Mouse (Mus musculus) neural tube, embryonic 13.5 days (tissue): ENCODE results near the gene Vcl. TPM values are rescaled to one million over a fixed set of nuclear protein-coding genes. Genes with fewer than 3 reads are reported as not detected.

Experiments used
- ATAC-seq: fragments of 200-750 bp; cut with Nextera tagmentation; 2 replicates; pipeline ENCODE4 v1.8.0; 2017; ENCODE audit warnings: low read depth, mild to moderate bottlenecking, moderate TSS enrichment, moderate library complexity
- H3K27ac ChIP-seq: fragments of 300-500 bp; sonication (generic); replicated peaks from 2 replicates; pipeline ENCODE4 v1.5.1; 2015; ENCODE audit warnings: moderate library complexity, mild to moderate bottlenecking, inconsistent platforms
- H3K27me3 ChIP-seq: fragments of 300-500 bp; sonication (generic); 2 replicates; pipeline ENCODE4 v1.6.1; 2015; ENCODE audit warnings: mild to moderate bottlenecking, inconsistent platforms
- H3K36me3 ChIP-seq: fragments of 300-500 bp; sonication (generic); 2 replicates; pipeline ENCODE4 v1.6.1; 2015; ENCODE audit warnings: mild to moderate bottlenecking, inconsistent platforms
- H3K4me1 ChIP-seq: fragments of 300-500 bp; sonication (generic); replicated peaks from 2 replicates; pipeline ENCODE4 v1.6.1; 2015; ENCODE audit warnings: inconsistent platforms
- H3K4me2 ChIP-seq: fragments of 300-500 bp; sonication (generic); 2 replicates; pipeline ENCODE4 v1.6.1; 2015; ENCODE audit warnings: inconsistent platforms, mild to moderate bottlenecking, moderate library complexity
- H3K4me3 ChIP-seq: fragments of 300-500 bp; sonication (generic); 2 replicates; pipeline ENCODE4 v1.5.1; 2015; ENCODE audit warnings: mild to moderate bottlenecking, inconsistent platforms
- H3K9ac ChIP-seq: fragments of 300-500 bp; sonication (generic); 2 replicates; pipeline ENCODE4 v1.6.1; 2015; ENCODE audit warnings: moderate library complexity, mild to moderate bottlenecking, inconsistent platforms
- H3K9me3 ChIP-seq: fragments of 300-500 bp; sonication (generic); 2 replicates; pipeline ENCODE4 v1.6.1; 2016; ENCODE audit warnings: inconsistent platforms
- WGBS: fragments of 180-500 bp; shearing (Covaris S2); methylation state at CpG from one replicate; pipeline ENCODE4 v1.1.7; 2015; 5-methylcytosine and 5-hydroxymethylcytosine counted together
- polyA plus RNA-seq: library from polyadenylated mRNA; unstranded; fragments of >200 nt; fragmentation: Nextera tagmentation; extraction: Ambion mirVana; gene quantifications from 2 replicates; pipeline ENCODE4 v1.2.1, GENCODE M21; 2015

The Vcl gene
- 20.7 and 27.1 TPM in 2 replicates for polyA plus RNA-seq

DNA sequence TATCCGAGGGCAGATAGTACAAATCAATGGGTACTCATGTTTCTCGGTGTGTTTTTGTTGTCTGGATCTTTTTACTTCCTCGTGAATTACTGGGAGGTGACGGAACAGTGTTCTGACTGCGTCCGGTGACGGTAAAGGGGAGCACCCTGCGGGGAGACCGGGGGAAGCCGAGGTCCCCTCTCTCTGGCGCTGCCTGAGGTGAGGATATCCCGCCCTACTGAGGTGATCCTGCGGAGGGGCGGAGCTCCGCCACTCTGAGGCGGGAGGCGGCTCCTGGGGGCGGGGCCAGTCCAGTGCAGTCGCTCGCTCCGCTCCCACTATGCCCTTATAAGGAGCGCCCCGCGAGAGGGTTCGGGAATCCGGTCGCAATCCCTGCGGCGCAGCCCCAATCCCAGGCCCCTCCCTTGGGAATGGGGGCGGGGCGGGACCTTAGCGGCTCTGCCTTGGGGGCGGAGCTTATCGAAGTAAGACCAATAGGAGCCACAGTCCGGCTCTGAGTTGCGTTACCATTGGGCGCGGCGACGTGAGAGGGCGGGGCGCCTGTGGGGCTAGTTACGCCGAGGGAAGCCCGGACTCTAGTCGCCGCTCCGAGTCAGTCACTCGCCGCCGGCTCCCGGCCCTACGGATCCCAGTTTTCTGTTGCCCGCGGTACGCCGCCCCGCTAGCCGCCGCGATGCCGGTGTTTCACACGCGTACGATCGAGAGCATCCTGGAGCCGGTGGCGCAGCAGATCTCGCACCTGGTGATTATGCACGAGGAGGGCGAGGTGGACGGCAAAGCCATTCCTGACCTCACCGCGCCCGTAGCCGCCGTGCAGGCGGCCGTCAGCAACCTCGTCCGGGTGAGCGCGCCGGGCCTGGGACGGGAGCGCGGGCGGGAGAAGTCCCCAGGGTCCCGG is at the start of gene Vcl:
Gene Vcl, plus strand, starts transcription at position 551 of the 898 bp plus-strand sequence.
- under 1% methylated on average over 87 of the region's 89 CpGs for WGBS

DNA sequence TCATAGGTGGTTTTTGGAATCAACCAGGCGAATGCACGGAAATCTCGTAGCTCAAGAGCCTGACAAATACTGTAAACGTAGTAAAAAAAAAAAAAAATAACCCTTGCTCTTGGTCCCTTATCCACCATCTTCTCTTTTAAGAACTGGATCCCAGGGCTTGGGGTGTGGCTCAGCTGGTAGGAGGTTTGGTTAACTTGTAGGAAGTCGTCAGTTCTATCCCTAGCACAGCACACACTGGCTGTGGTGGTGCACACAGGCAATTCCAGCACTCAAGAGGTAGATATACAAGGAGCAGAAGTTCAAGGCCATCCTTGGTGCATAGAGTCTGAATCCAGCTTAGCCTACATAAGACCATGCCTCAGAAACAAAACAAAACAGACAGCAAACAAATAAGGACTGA is 44.5 kb upstream of the Vcl start:
- Histone ChIP-seq H3K4me2 (no peak overlapping the region), H3K36me3 (no peaks in the 10 kb centered on the region), H3K4me3 (no peak overlapping the region), H3K9me3 (no peaks in the 10 kb centered on the region), H3K27me3 (no peaks in the 10 kb centered on the region), H3K27ac (no peak overlapping the region), H3K9ac (no peak overlapping the region), H3K4me1 (0 out of 2 replicates have a peak, but pooled peaks cover 9% of the 10 kb centered on the region)
- ATAC-seq, result no peak
- WGBS, result 85% methylated on average over 5 of the region's 5 CpGs

More for the DNA sequence above, at the start of gene Vcl:
- H3K4me3 ChIP-seq, result peak within 1 kb of the TSS; percentile 83
- H3K27me3 ChIP-seq, result no peaks in the 10 kb centered on the region
- H3K4me2 ChIP-seq, result peak within 1 kb of the TSS; percentile 67
- H3K9ac ChIP-seq, result peak within 1 kb of the TSS; percentile 82
- no peaks in the 10 kb centered on the region for H3K36me3 ChIP-seq
- no peaks in the 10 kb centered on the region for H3K9me3 ChIP-seq
- peak within 1 kb of the TSS; percentile 90 for H3K27ac ChIP-seq
- peaks cover 22% of the 10 kb centered on the region for H3K4me1 ChIP-seq
- ATAC-seq, result peak; percentile 99

DNA sequence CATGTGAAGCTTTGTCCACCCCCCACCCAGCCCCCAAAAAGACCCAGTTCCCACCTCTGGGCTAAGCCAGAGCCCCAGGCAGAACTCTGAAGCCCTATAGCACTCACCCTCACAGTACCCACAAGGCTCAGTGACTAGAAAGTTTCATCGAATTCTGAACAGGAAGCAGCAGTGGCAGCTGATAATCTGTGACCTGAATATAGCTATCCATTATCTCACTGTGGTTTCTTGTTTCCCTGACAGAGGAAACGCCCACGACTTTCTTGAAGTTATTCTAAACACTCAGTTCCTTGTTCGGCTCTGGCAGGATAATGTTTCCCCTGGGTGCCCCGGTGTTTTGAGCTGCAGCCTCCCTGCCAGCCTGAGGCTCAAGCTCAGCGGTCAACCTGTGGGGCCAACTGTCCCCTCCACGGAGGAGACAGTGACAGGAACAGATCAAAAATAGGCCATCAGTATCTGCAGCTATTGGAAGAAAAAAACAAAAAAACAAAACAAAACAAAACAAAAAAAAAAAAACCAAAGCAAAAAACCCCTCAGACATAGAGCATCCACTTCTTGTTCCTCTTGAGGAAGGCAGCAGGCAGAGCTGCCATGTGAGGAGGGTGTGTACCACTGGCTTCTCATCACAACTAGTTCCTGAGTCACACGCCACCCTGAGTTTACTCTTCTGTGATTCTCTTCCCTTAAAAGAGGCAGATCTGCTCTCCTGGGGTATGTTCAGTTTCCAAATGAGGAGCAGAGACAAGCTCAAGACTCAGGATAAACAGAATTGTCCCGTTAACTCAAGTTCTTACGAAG is 43.9 kb upstream of the Vcl start:
- 0 out of 2 replicates have a peak, but pooled peaks cover 9% of the 10 kb centered on the region for H3K4me1 ChIP-seq
- H3K9ac ChIP-seq, result no peak overlapping the region
- no peaks in the 10 kb centered on the region for H3K27me3 ChIP-seq
- no peak for ATAC-seq
- H3K4me3 ChIP-seq, result no peak overlapping the region
- H3K4me2 ChIP-seq, result no peak overlapping the region
- H3K27ac ChIP-seq, result no peak overlapping the region
- WGBS, result 41% methylated on average over 10 of the region's 10 CpGs
- H3K9me3 ChIP-seq, result no peaks in the 10 kb centered on the region
- no peaks in the 10 kb centered on the region for H3K36me3 ChIP-seq

DNA sequence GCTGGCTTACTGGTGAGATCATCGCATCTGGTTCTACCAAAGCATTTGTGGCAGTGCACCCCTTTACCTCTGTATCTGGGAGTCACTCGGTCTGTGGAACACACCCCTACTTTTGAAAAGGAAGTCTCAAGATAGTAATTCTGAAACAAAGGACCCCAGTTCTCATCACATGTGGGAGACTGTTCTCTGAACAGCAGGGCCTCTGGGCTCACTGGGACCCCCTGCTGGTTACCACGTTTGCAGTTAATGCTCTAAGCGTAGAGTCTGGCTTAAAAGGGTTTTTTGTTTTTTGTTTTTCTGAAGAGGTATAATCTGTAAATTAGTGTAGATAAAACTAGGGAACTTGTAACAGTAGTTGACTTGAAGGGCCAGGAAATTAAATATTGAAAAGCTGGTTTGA is 42.9 kb upstream of the Vcl start:
- Histone ChIP-seq H3K4me3 (no peak overlapping the region), H3K36me3 (no peaks in the 10 kb centered on the region), H3K27me3 (no peaks in the 10 kb centered on the region), H3K4me2 (no peak overlapping the region), H3K4me1 (0 out of 2 replicates have a peak, but pooled peaks cover 9% of the 10 kb centered on the region), H3K9ac (no peak overlapping the region), H3K27ac (no peak overlapping the region), H3K9me3 (no peaks in the 10 kb centered on the region)
- no peak for ATAC-seq
- 26% methylated on average over 4 of the region's 4 CpGs for WGBS

DNA sequence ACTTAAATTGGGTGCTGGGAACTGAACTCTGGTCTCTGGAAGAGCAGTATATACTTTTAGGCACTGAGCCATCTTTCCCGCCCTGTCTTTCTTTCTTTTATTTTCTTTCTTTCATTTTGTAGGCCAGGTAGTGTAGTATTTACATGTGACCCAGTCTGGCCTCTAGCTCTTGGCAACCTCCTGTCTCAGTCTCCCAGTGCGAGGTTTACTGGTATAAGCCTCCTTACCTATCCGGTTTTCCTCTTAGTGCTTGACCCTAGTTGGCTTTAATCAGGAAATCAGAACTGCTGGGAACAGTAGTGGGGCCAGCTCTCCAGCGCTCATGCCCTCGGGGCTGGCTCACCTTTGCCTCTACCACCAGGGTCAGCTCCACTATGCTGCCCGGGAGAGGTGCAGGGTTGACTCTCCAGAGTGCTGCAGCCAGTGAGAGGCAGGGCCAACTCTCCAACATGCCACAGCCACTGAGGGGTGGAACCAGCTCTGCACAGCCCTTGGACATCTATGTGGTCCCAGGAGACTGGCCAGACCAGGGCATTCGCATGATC is 41.6 kb upstream of the Vcl start:
- Histone ChIP-seq H3K9me3 (no peaks in the 10 kb centered on the region), H3K4me3 (no peak overlapping the region), H3K36me3 (no peaks in the 10 kb centered on the region), H3K4me2 (no peak overlapping the region), H3K27ac (no peak overlapping the region), H3K9ac (no peak overlapping the region), H3K27me3 (no peaks in the 10 kb centered on the region), H3K4me1 (peaks cover 13% of the 10 kb centered on the region; the same call in 1 of the 2 replicates)
- WGBS, result 90% methylated on average over 7 of the region's 7 CpGs
- ATAC-seq, result no peak

DNA sequence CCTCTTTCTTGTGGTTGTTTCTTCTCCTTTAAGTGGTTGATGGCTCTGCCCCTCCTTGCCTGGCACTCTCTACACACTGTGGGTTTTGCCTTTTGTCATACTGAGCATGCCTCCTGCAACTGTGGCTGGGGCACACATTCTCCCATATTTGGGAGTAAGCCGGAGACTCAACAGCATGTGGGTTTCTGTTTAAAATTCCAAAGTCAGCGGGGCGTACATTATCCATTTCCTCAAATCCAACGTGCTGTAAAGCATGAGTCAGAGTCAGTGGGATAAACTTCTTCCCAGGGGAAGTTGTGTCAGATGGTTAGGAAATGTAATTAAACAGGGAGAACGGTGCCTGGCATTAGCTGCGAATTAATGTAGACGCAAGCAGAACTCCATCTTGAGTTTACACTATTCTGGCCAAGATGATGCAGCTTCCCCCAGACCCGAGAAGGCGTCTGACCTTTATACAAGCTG is 37.2 kb upstream of the Vcl start:
- ATAC-seq, result peak; percentile 53
- no peak overlapping the region for H3K4me3 ChIP-seq
- H3K4me1 ChIP-seq, result peaks cover 5% of the 10 kb centered on the region; the same call in 1 of the 2 replicates
- no peaks in the 10 kb centered on the region for H3K36me3 ChIP-seq
- H3K27ac ChIP-seq, result 0 out of 2 replicates have a peak overlapping the region, but pooled peaks have one; percentile 4
- 45% methylated on average over 9 of the region's 9 CpGs for WGBS
- H3K27me3 ChIP-seq, result no peaks in the 10 kb centered on the region
- no peaks in the 10 kb centered on the region for H3K9me3 ChIP-seq
- no peak overlapping the region for H3K4me2 ChIP-seq
- no peak overlapping the region for H3K9ac ChIP-seq

DNA sequence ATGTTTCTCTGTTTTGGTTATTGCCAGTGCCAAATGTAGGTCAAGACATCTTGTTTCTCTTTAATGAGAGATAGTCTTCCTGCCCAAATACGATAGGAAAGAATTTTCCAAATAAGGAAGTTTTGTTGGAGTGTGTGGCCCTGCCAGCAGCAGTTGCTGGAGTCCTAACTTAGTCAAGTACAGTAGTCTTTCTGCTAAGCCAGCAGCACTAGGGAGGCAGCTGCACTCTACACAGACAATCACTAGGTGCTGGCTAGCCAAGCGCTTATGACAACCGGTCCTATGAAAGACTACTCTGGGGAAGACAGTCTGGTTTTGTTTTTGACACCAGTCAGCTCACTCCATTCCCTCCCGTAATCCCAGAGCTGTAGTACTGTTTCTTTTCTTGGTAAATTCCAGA is 35.4 kb upstream of the Vcl start:
- no peak overlapping the region for H3K4me3 ChIP-seq
- ATAC-seq, result no peak
- H3K27ac ChIP-seq, result no peak overlapping the region
- WGBS, result 74% methylated on average over 4 of the region's 4 CpGs
- peaks cover 5% of the 10 kb centered on the region; the same call in 1 of the 2 replicates for H3K4me1 ChIP-seq
- no peak overlapping the region for H3K4me2 ChIP-seq
- H3K36me3 ChIP-seq, result no peaks in the 10 kb centered on the region
- no peaks in the 10 kb centered on the region for H3K27me3 ChIP-seq
- no peaks in the 10 kb centered on the region for H3K9me3 ChIP-seq
- H3K9ac ChIP-seq, result no peak overlapping the region

DNA sequence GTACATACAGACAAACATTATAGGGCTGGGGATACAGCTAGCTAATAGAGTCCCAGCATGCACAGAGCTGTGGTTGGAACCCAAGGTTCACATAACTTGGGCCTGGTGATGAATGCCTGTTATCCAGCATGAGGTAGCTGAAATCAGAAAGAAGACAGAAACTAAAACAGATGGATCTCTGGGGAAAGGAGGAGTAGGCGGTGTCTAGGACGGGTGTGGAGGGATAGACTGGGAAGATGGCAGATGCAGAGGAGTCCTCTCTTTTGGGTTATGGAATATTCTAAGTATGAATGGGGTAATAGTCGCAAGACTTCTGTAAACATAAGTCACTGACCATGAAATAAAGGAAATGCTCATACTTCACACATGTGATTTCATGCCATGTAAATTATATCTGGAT is 27.9 kb upstream of the Vcl start:
- Histone ChIP-seq H3K36me3 (no peaks in the 10 kb centered on the region), H3K4me3 (no peak overlapping the region), H3K9me3 (no peaks in the 10 kb centered on the region), H3K27me3 (no peaks in the 10 kb centered on the region), H3K27ac (no peak overlapping the region), H3K4me2 (no peak overlapping the region), H3K4me1 (no peaks in the 10 kb centered on the region), H3K9ac (no peak overlapping the region)
- no peak for ATAC-seq
- WGBS, result 88% methylated on average over 3 of the region's 3 CpGs

DNA sequence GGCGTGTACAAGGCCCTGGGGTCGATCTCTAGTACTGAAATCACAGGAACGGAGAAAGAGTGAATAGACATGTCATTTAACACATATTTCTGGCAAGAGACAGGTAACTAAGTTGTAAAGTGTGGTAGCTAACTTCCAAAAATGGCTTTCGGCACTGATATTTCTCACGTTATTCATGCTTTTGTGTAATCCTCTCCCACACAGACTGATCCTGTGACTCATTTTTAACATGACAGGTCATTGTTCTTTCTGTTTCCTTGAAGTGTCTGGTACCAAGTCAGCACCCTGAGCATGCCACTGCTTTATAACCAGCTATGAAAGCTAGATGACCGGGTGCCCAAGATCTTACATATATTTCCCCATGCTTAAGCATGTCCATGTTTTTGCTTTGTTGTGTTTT is 26.1 kb upstream of the Vcl start:
- Histone ChIP-seq H3K4me3 (no peak overlapping the region), H3K36me3 (no peaks in the 10 kb centered on the region), H3K27me3 (no peaks in the 10 kb centered on the region), H3K4me1 (no peaks in the 10 kb centered on the region), H3K4me2 (no peak overlapping the region), H3K9me3 (no peaks in the 10 kb centered on the region), H3K9ac (no peak overlapping the region), H3K27ac (no peak overlapping the region)
- 93% methylated on average over 6 of the region's 6 CpGs for WGBS
- no peak for ATAC-seq

DNA sequence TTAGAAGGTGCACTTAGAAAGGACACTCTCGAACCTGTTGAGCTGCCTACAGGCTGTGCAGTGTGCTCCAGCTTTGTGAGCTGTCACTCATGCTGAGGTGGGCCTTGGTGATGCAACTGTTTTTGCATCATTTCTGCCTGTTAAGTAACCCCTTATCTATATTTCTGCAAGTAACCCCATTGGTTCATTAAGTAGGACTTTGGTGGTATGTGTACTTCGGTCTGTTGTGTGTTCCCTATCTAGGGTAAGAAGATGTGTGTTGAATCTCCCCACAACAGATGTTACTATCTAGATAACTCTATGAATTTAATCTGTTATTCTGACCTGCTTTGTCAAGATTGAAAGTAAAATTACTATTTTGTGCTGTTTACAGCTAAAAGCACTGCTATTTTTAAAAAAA is 17.4 kb upstream of the Vcl start:
- no peaks in the 10 kb centered on the region for H3K27me3 ChIP-seq
- no peaks in the 10 kb centered on the region for H3K36me3 ChIP-seq
- H3K9me3 ChIP-seq, result no peaks in the 10 kb centered on the region
- H3K27ac ChIP-seq, result no peak overlapping the region
- no peak overlapping the region for H3K4me2 ChIP-seq
- H3K4me3 ChIP-seq, result no peak overlapping the region
- no peaks in the 10 kb centered on the region for H3K4me1 ChIP-seq
- no peak overlapping the region for H3K9ac ChIP-seq
- 86% methylated on average over 2 of the region's 2 CpGs for WGBS
- ATAC-seq, result no peak

DNA sequence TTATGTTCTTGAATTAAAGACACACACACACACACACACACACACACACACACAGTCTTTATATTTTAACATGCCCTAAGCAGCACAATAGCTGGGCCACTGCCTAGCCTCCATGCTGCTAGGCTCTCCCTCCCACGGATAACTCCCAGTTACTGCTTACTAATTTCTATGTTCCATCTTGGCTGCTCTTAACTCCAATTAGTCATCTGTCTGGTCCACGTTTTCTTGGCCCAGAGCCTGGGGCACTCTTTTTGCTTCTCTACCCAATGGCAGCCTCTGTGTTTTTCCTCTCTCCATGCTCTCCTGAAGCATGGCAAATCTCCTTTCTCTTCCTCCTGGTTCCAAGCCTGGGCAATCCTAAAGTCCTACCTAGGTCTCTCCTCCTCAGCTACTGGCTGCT is 14.8 kb upstream of the Vcl start:
- Histone ChIP-seq H3K4me1 (no peaks in the 10 kb centered on the region), H3K27me3 (no peaks in the 10 kb centered on the region), H3K4me2 (no peak overlapping the region), H3K36me3 (no peaks in the 10 kb centered on the region), H3K9ac (no peak overlapping the region), H3K27ac (no peak overlapping the region), H3K4me3 (no peak overlapping the region), H3K9me3 (no peaks in the 10 kb centered on the region)
- no peak for ATAC-seq
- WGBS, result 61% methylated on average over 2 of the region's 2 CpGs
